Mouse (Mus musculus) frontal cortex, postnatal 36 days (tissue): ENCODE data around the gene Gatad2a.

Experiments
- DNase-seq, 2 experiments: peaks; one replicate each; pipeline ENCODE4 v3.0.0; 2022; ENCODE audit warnings: low spot score in 2 of 2

Gene Gatad2a

DNA sequence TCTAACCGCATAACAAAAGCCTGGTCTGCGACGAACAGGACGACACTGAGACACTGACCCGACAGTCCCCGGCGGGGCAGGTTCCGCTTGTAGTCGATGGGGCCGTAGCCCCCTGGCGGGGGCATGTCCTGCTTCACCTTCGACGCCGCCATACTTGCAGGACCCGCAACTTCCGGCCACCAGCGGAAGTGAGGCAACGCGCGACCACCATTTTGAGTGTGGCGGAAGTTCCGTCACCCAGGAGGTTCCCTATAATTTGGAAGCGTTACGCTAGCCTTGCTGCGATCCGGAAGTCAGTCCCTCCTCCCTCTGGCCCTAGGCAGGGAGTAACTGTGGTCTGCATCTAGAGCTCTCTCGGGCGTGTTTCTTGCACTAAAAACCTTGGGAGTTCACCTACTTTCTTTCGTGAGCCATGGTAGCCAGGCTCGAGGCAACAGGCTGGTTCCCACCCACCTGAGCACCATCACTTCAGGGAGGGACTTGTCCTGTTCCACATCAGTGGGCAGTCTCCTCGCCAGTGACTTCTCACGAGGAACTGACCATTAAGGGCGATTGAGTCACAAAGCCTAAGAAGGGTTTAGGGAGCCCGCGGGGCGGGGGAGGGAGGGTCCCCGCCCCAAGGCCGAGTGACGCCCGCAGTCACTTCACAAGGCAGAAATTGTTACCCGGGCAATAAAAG, 94.6 kb downstream of the Gatad2a start:
- peak; percentile 98 to 99 for DNase-seq

GRCm38 (mm10) chr8:69900895-69901451, 95.2 kb downstream of the Gatad2a start:
- DNase-seq = no peak

- no peak for DNase-seq
Observed at GRCm38 (mm10) chr8:69899876-69900275, 96.3 kb downstream of the Gatad2a start.

DNA sequence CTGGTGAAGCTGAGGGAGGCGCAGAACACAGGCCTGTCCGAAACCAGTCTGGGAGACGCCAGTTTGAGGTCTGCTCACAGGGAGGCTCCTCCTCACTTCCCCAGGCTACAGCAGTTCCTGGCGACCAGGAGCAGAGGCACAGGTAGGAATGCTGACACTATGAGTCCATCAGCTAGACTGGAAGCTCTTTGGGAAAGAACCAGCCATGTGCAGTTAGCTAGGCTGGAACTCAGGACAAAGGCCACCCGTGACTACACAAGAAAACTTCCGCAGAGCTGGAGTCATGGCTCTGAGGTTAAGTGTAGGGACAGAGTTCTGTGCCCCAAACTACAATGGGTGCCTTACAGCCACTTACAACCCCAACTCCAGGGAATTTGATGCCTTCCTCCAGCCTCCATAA, 98.3 kb downstream of the Gatad2a start:
- DNase-seq = no peak

- DNase-seq = no peak
Observed at GRCm38 (mm10) chr8:69895772-69896451, 100.3 kb downstream of the Gatad2a start.

- no peak for DNase-seq
Observed at GRCm38 (mm10) chr8:69894836-69895332, 101.3 kb downstream of the Gatad2a start.

DNA sequence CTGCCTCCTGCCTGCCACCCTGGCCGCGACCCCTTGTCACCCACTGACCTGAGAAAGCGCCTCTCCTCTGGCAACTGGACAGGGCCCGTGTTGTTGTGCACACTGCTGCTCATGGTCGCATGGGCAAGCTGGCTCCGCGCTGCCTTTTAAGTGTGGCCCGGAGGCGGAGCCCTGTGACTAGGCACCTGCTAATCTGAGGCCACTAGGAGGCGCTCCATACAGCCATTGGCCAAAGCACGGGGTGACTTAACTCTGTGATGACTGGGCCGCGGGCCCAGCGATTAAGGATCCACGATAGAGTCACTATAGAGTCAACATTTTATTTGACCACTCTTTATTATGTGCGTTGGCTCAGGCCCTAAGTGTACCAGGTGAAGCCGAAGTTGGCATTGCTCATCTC, 102.3 kb downstream of the Gatad2a start:
- peak in 1 of 2 experiments; percentile 64 for DNase-seq

GRCm38 (mm10) chr8:69890813-69891241, 105.4 kb downstream of the Gatad2a start:
- peak in 1 of 2 experiments; percentile 77 for DNase-seq

- DNase-seq = no peak
Observed at GRCm38 (mm10) chr8:69888902-69889301, 107.3 kb downstream of the Gatad2a start.

DNA sequence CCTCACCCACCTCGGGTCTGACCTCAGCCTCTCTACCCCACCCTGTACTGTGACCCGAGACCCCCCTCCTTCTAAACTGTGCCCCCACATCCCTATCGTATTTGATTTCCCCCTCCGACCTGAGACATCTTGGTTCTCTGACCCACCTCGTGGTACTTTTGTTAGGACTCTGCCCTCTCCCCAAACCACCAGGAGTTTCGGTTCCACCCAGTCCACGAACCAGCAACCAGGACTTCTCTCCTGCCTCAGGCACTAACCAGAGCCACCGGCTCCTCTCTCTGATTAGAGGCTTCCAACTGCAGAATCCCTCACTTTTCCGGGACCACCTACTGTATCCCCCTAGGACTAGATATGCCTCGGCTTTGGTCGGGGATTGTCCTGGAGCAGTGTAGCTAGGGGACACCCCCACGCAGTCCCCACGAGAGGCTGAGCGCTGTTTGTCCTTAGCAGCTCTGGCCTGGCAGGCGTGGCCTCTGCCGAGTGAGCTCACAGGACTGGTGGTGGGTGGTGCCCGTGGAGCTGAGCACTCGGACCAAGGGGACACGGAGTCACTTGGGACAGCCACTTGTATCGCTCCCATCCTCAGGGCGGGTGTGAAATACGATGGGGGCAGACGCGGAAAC, 107.8 kb downstream of the Gatad2a start:
- no peak for DNase-seq

- DNase-seq = no peak
Observed at GRCm38 (mm10) chr8:69887289-69888243, 108.6 kb downstream of the Gatad2a start, which contains the start of gene Cilp2. Cilp2 (minus strand) TSS chr8:69887687.

GRCm38 (mm10) chr8:69884141-69884540, 112.0 kb downstream of the Gatad2a start:
- no peak for DNase-seq

DNA sequence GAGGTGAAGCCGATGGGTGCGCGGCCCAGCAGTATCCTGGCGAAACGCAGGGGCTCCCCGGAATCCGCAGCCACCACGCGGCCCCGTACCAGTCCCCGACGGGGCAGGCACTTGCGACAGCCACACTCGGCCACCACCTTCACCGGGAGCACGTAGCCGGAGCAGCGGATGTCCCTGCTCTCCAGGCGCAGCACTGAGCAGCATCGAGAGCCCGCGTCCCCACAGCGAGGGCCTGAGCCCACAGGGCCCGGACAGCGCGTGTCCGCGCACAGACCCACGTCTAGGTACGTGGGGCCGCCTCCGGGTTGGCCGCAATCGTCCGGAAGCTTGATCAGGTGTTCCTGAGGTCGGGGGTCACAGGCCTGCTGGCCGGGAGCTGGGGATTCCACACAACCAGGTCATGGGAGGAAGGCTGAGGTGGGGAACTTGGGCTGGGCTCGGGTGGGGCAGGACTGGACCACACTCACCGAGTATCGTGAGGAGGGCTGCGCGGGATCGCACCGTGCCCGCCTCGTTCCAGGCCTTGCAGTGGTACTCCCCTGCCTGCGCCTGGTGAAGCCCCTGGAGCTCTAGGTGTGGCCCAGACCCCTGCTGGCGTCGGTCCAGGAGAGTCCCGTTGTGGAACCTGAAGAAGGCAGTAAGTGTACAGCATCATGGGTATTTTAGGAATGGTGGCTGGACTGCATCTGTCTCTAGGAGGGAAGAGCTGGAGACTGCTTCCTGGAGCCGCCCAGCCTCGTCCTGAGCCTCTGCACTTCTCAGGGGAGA, 113.2 kb downstream of the Gatad2a start:
- DNase-seq = no peak

DNA sequence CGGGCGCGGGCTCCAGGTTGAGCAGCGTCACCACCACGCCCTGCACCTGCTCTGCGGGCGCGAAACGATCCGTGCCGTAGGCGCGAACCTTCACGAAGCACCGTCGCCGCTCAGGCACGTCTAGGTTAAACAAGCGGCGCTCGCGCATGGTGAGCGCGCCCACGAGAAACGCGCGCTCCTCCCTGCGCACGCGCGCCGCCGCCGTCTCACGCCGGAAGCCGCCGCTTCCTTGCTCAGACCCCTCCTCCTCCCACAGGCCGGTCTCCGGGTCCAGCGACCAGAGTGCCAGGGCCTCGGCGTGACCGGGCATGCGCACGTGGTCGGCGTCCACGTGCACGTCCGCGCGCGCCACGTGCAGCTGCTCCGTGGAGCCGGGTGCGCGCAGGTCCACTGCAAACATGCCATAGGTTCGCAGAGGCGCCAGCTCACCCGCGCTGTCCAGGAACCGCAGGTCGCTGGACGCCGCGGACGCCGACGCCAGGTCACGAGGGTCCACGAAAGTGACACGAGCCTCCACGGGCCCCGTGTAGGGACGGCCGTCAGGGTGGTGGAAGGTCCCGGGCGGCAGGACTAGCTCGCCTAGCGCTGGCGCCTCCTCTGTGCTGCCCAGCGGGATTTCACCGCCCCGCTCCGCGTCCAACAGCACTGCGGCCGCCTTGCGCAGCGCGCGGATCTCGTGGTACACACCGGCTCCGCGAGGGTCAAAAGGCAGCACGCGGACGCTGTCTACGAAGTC, 114.0 kb downstream of the Gatad2a start:
- peak in 1 of 2 experiments; percentile 60 for DNase-seq

DNA sequence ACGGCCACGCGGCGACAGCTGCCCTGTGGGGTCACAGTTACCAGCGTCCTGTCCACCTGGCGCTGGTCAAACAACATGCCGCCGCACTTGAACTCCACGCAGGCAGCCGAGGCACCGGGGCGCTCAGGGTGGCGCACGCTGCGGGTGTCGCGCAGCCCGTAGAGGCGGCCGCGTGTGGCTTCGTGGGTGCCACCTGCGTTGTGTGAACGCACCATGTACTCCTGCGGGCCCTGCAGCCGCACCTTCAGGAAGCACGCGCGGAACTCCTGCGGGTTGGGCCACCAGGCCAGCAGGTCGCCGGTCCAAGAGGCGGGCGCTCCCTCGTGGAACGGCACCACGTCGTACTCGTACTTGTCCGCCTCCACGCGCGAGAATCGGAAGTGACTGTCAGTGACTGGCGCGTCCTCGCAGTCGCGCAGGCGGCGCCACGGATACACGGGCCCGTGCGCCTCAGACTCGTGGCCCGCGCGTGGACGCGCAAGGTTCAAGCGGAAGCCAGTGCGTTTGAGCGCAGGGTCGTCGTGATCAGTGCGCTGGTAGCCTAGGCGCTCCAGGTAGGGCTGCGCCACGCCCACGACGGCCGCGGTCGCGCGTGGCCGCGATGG, 114.8 kb downstream of the Gatad2a start:
- no peak for DNase-seq

GRCm38 (mm10) chr8:69880841-69881240, 115.3 kb downstream of the Gatad2a start:
- no peak for DNase-seq

DNA sequence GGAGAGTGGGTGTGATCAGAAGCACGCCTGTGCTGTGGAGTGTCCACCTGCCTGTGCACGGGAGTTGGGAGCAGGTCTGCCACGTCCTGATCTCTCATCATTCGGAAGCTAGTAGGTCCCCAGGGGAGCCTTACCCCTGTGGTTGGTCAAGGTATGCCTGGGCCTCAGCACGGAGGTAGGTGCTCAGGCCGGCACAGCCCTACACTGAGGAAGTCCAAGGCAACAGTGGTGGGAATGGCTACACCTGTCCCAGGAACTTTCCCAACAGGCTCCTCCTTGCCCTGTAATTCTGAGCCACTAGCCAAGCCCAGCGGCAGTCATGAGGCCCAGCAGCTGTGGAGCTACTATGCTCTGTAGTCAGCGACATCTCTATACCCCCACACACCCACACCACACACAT, 116.5 kb downstream of the Gatad2a start:
- no peak for DNase-seq

DNA sequence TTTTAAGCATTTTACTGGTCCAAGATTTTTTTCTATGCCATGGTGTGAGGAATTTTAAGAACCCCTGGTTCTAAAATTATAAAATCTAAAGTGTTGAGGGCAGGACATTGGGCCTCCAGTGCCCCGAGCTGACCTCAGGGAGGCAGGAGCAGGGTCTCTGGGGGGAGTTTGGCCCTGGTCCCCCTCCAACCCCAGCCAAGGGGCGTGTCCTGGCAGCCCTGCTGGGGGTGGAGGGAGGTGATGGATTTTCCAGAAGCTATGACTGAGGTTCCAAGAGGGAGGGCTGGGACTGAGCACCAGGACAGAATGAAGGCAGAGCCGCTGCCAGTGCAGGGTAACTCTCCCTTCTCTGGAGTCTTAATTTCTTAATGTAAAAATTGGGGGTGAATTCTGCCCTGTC, 118.2 kb downstream of the Gatad2a start:
- no peak for DNase-seq

DNA sequence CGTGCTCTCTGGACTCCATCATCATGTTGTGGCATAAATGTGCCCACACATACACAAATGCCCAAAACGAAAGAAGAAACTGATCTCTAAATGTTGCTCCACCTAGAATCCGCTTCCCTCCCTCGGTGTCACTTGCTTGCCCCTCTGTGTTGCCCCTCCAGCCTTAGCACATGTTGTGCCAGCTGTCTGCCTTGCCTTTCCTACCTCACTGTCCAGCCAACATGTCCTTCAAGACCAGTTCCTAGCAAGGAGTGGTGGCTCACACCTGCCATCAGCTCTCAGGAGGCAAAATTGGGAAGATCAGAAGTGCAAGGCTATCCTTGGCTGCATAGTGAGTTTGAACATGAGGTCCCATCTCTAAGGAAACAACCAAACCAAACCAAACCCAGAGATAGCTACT, 118.8 kb downstream of the Gatad2a start:
- DNase-seq = no peak
